Mouse (Mus musculus) MEL (cell line): Measurements from ENCODE around the gene Enox1. TPM values are rescaled to one million over a fixed set of nuclear protein-coding genes. Genes with fewer than 3 reads are reported as not detected.

Experiments used
- DNase-seq: peaks from one replicate; pipeline ENCODE4 v3.0.0; 2011; ENCODE audit warnings: low read depth, low spot score
- H3K27ac ChIP-seq: 2 replicates; pipeline ENCODE4 v1.5.1; 2012; ENCODE audit warnings: low read depth, mild to moderate bottlenecking, control low read depth, low read length, moderate library complexity; ENCODE audit not compliant: control insufficient read depth
- H3K27me3 ChIP-seq, 2 experiments: fragments of 150-350 bp in 1 of 2; sonication (generic) in 1 of 2; 2 replicates each; pipeline ENCODE4 v1.6.1; 2012; ENCODE audit warnings: low read length in 2 of 2, mild to moderate bottlenecking in 2 of 2, improper control_type of control experiment in 1 of 2, moderate library complexity in 1 of 2; ENCODE audit not compliant: insufficient read depth in 2 of 2, control insufficient read depth in 1 of 2
- H3K36me3 ChIP-seq, 2 experiments: 2 replicates each; pipeline ENCODE4 v1.6.1; 2012 to 2014; ENCODE audit warnings: low read length in 2 of 2, improper control_type of control experiment in 1 of 2, inconsistent platforms in 1 of 2, mild to moderate bottlenecking in 1 of 2; ENCODE audit not compliant: insufficient read depth in 2 of 2, control insufficient read depth in 1 of 2
- H3K4me1 ChIP-seq, 2 experiments: fragments of 150-350 bp in 1 of 2; sonication (generic) in 1 of 2; 2 replicates each; pipeline ENCODE4 v1.6.1; 2012; ENCODE audit warnings: low read length in 2 of 2, improper control_type of control experiment in 1 of 2, mild to moderate bottlenecking in 1 of 2; ENCODE audit not compliant: insufficient read depth in 2 of 2, control insufficient read depth in 1 of 2
- H3K4me3 ChIP-seq, 2 experiments: fragments of 150-350 bp in 1 of 2; sonication (generic) in 1 of 2; 2 replicates each; pipeline ENCODE4 v1.5.1; 2012; ENCODE audit warnings: low read depth in 2 of 2, low read length in 2 of 2, mild to moderate bottlenecking in 2 of 2, moderate library complexity in 2 of 2, control low read depth in 1 of 2, improper control_type of control experiment in 1 of 2; ENCODE audit not compliant: control insufficient read depth in 1 of 2, insufficient read depth in 1 of 2
- H3K79me2 ChIP-seq: 2 replicates; pipeline ENCODE4 v1.6.1; 2012; ENCODE audit warnings: mild to moderate bottlenecking, low read length, moderate library complexity; ENCODE audit not compliant: control insufficient read depth, poor library complexity, insufficient read depth
- H3K9ac ChIP-seq: 2 replicates; pipeline ENCODE4 v1.6.1; 2012; ENCODE audit warnings: low read depth, mild to moderate bottlenecking, control low read depth, low read length, moderate library complexity; ENCODE audit not compliant: control insufficient read depth, poor library complexity, severe bottlenecking
- H3K9me3 ChIP-seq: fragments of 150-350 bp; sonication (generic); replicated peaks from 2 replicates; pipeline ENCODE4 v1.6.1; 2012; ENCODE audit warnings: mild to moderate bottlenecking, low read length, improper control_type of control experiment, moderate library complexity; ENCODE audit not compliant: insufficient read depth
- CHD2 ChIP-seq: IDR thresholded peaks from 2 replicates; pipeline ENCODE4 v1.6.1; 2011; ENCODE audit warnings: low read length, improper control_type of control experiment
- ELF1 ChIP-seq: IDR thresholded peaks from 2 replicates; pipeline ENCODE4 v1.6.1; 2014; ENCODE audit warnings: low read depth, mild to moderate bottlenecking, inconsistent platforms, low read length, improper control_type of control experiment, moderate library complexity
- EP300 ChIP-seq, 2 experiments: IDR thresholded peaks; 2 replicates each; pipeline ENCODE4 v1.6.1; 2011; ENCODE audit warnings: improper control_type of control experiment in 2 of 2, low read length in 2 of 2, low read depth in 1 of 2, mild to moderate bottlenecking in 1 of 2
- ETS1 ChIP-seq: IDR thresholded peaks from 2 replicates; pipeline ENCODE4 v1.6.1; 2012; ENCODE audit warnings: low read depth, mild to moderate bottlenecking, inconsistent platforms, low read length, improper control_type of control experiment, moderate library complexity
- GABPA ChIP-seq: IDR thresholded peaks from 2 replicates; pipeline ENCODE4 v1.6.1; 2012; ENCODE audit warnings: low read depth, mild to moderate bottlenecking, inconsistent platforms, low read length, improper control_type of control experiment, moderate library complexity
- HCFC1 ChIP-seq: IDR thresholded peaks from 2 replicates; pipeline ENCODE4 v1.6.1; 2012; ENCODE audit warnings: low read depth, mild to moderate bottlenecking, inconsistent platforms, low read length, improper control_type of control experiment, moderate library complexity
- JUND ChIP-seq: IDR thresholded peaks from 2 replicates; pipeline ENCODE4 v1.6.1; 2011; ENCODE audit warnings: low read depth, mild to moderate bottlenecking, improper control_type of control experiment, low read length
- KAT2A ChIP-seq: conservative IDR thresholded peaks from 2 replicates; pipeline ENCODE4 v1.6.1; 2012; ENCODE audit warnings: low read depth, low read length, improper control_type of control experiment, inconsistent platforms
- MAX ChIP-seq: IDR thresholded peaks from 2 replicates; pipeline ENCODE4 v1.6.1; 2011; ENCODE audit warnings: low read length, improper control_type of control experiment
- MYB ChIP-seq: IDR thresholded peaks from 2 replicates; pipeline ENCODE4 v1.6.1; 2011; ENCODE audit warnings: mild to moderate bottlenecking, low read depth, low read length, improper control_type of control experiment
- MYC ChIP-seq: IDR thresholded peaks from 2 replicates; pipeline ENCODE4 v1.6.1; 2011; ENCODE audit warnings: low read depth, mild to moderate bottlenecking, low read length, improper control_type of control experiment, moderate library complexity
- POLR2A ChIP-seq, 2 experiments: IDR thresholded peaks; 2 replicates each; pipeline ENCODE4 v1.6.1; 2011 to 2012; ENCODE audit warnings: low read length in 2 of 2, mild to moderate bottlenecking in 2 of 2, control low read depth in 1 of 2, improper control_type of control experiment in 1 of 2, low read depth in 1 of 2, moderate library complexity in 1 of 2; ENCODE audit not compliant: control insufficient read depth in 1 of 2, insufficient read depth in 1 of 2, poor library complexity in 1 of 2
- POLR2AphosphoS2 ChIP-seq: IDR thresholded peaks from 2 replicates; pipeline ENCODE4 v1.6.1; 2011; ENCODE audit warnings: low read length, improper control_type of control experiment
- SMC3 ChIP-seq: IDR thresholded peaks from 2 replicates; pipeline ENCODE4 v1.6.1; 2011; ENCODE audit warnings: low read depth, low read length, improper control_type of control experiment
- TBP ChIP-seq: IDR thresholded peaks from 2 replicates; pipeline ENCODE4 v1.8.0; 2011; ENCODE audit warnings: low read depth, low read length, improper control_type of control experiment
- USF2 ChIP-seq, 2 experiments: IDR thresholded peaks; 2 replicates each; pipeline ENCODE4 v1.6.1; 2011 to 2012; ENCODE audit warnings: improper control_type of control experiment in 2 of 2, low read length in 2 of 2, borderline replicate concordance in 1 of 2, inconsistent platforms in 1 of 2, low read depth in 1 of 2, mild to moderate bottlenecking in 1 of 2; ENCODE audit not compliant: insufficient read depth in 1 of 2
- ZC3H11A ChIP-seq: IDR thresholded peaks from 2 replicates; pipeline ENCODE4 v1.6.1; 2012; ENCODE audit warnings: low read depth, mild to moderate bottlenecking, inconsistent platforms, low read length, improper control_type of control experiment
- ZKSCAN1 ChIP-seq: IDR thresholded peaks from 2 replicates; pipeline ENCODE4 v1.6.1; 2012; ENCODE audit warnings: low read depth, mild to moderate bottlenecking, inconsistent platforms, low read length, improper control_type of control experiment, moderate library complexity
- polyA plus RNA-seq, 2 experiments: library from polyadenylated mRNA; stranded (reverse) in 1 of 2; unstranded in 1 of 2; fragments of >175 nt in 1 of 2; fragments of >200 nt in 1 of 2; gene quantifications; 2 replicates each; pipeline versions ENCODE4 v1.2.1 to v1.2.4; 2012; ENCODE audit warnings: low replicate concordance in 2 of 2, low read depth in 1 of 2; ENCODE audit not compliant: insufficient read length in 2 of 2, insufficient read depth in 1 of 2, missing spikeins in 1 of 2
- total RNA-seq: library from RNA; depleted of rRNA; stranded (reverse); fragments of 300-350 nt; gene quantifications from 2 replicates; pipeline ENCODE4 v1.2.3, GENCODE M21; 2012

Enox1 gene
- total and polyA plus RNA-seq, 3 experiments = not detected

DNA sequence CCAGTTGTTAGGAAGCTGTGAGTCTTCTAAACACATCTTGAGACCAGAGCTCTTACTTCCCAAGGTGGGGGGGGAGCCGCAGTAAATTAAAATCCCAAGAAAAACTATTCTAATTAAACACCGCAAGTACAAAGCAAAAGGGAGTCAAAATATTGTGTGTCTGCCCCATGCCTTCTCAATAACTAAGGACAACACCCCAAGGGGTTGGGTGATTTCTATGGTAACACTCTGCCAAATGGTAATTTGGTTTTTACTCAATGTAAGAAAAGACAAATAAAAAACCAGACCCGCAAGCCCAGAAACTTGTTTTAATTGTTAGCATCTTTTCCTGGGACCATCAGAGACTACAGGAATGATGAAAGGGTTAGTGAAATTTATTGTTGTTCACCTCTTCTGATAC, 220.9 kb downstream of the Enox1 start:
- Histone ChIP-seq H3K4me1 (no peaks in the 10 kb centered on the region), H3K4me3 (no peak overlapping the region), H3K9me3 (no peaks in the 10 kb centered on the region), H3K9ac (no peak overlapping the region), H3K79me2 (no peaks in the 10 kb centered on the region), H3K27me3 (no peaks in the 10 kb centered on the region), H3K36me3 (no peaks in the 10 kb centered on the region), H3K27ac (no peak overlapping the region)
- no peak for DNase-seq
- TF ChIP-seq HCFC1 = no peak
- TF ChIP-seq ZKSCAN1 = no peak
- no peak for TF ChIP-seq TBP
- no peak for TF ChIP-seq CHD2
- TF ChIP-seq MAX = no peak
- no peak for TF ChIP-seq ZC3H11A
- TF ChIP-seq KAT2A = no peak
- TF ChIP-seq USF2 (IDR thresholded peaks at IDR 0.05; ENCODE audit: borderline replicate concordance in 1 of 2, insufficient read depth in 1 of 2, low read depth in 1 of 2, low read length in 2 of 2) = no peak

DNA sequence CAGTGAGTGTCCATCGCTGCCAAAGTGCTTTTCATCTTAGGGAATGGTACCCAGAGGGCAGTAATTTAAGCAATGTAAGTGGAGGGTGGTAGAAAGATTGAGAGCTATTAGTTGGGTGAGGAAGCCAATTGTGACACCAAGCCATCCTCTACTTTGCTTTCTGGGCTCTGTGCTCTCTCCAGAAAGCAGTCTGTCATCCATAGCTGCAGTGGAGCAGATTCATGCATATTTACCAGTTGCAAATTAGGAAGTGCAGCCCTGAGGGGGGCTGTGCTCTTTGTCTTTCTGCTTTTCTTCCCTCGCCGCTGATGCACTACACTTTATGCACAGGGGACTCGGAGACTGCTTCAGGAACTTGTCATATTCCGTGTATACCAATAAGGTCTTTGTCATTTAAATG, 221.3 kb downstream of the Enox1 start:
- no peaks in the 10 kb centered on the region for H3K79me2 ChIP-seq
- H3K27me3 ChIP-seq = no peaks in the 10 kb centered on the region
- TF ChIP-seq POLR2A (IDR thresholded peaks at IDR 0.05; ENCODE audit: control insufficient read depth in 1 of 2, insufficient read depth in 1 of 2, low read depth in 1 of 2, low read length in 2 of 2, poor library complexity in 1 of 2) = no peak
- no peak for TF ChIP-seq EP300 (IDR thresholded peaks at IDR 0.05; ENCODE audit: low read depth in 1 of 2, low read length in 2 of 2)
- no peak for TF ChIP-seq MAX
- TF ChIP-seq MYC = no peak
- TF ChIP-seq MYB = no peak
- TF ChIP-seq POLR2AphosphoS2 = no peak
- no peak for TF ChIP-seq SMC3
- TF ChIP-seq ETS1 = no peak
- no peak for TF ChIP-seq ZC3H11A
- no peak for TF ChIP-seq ELF1
- no peak for TF ChIP-seq JUND
- TF ChIP-seq TBP = no peak
- TF ChIP-seq GABPA = no peak
- H3K9ac ChIP-seq = no peak overlapping the region
- H3K27ac ChIP-seq = no peak overlapping the region
- H3K36me3 ChIP-seq = no peaks in the 10 kb centered on the region
- H3K4me1 ChIP-seq = no peaks in the 10 kb centered on the region
- no peak for DNase-seq
- no peaks in the 10 kb centered on the region for H3K9me3 ChIP-seq
- H3K4me3 ChIP-seq = no peak overlapping the region
